Mouse (Mus musculus) 3134 (cell line): ENCODE measurements around the gene Tmf1.
A peak's percentile ranks its signal among the peaks of the same experiment; 100 is the strongest.

Experiments
- DNase-seq: peaks from one replicate; pipeline ENCODE4 v3.0.0-alpha.2; 2011; ENCODE audit warnings: low spot score; ENCODE audit not compliant: insufficient read length; ENCODE audit errors: extremely low read depth

The Tmf1 gene

DNA sequence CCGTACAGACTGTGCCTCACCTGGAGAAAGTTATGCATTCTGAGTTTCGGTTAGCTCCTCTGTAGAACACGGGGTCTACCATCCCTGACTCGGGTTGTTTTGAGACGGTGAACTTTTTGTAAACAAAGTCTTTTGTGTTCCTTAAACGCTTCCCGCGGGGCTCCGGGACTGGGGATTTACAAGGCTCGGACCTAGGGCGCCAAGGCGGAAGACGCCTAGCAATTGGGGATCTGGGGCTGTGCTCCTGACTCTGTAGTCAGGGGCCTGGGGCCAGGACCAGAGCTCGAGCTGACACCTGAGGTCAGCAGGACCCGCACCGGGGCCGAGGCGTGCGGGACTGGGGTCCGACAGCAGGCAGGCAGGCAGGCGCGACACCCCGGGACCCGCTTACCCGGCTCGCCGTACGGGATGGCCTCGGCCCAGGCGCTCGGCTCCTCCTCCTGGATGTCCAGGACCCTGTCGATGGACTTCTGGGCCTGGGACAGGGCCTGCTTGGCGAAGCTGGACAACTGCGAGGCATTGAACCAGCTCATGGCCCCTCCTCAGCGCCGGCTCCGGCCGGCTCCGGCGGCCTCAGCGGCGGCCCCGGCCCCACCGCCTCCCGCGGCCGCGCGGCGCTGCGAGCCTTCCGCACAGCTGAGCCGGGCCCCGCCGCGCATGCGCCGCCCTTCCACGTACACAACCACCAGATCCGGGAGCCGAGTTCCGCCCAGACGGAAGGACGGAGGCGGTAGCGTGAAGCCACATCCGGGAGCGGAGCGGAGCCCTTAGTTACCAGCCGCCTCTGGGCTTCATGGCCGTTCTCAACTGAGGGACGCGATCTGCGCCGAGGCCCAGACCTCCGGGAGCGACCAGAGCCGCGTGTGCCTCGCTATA is at the start of gene Tmf1:
Gene Tmf1, minus strand, starts transcription at position 632 of the 876 bp plus-strand sequence.
- DNase-seq = peak; percentile 91

DNA sequence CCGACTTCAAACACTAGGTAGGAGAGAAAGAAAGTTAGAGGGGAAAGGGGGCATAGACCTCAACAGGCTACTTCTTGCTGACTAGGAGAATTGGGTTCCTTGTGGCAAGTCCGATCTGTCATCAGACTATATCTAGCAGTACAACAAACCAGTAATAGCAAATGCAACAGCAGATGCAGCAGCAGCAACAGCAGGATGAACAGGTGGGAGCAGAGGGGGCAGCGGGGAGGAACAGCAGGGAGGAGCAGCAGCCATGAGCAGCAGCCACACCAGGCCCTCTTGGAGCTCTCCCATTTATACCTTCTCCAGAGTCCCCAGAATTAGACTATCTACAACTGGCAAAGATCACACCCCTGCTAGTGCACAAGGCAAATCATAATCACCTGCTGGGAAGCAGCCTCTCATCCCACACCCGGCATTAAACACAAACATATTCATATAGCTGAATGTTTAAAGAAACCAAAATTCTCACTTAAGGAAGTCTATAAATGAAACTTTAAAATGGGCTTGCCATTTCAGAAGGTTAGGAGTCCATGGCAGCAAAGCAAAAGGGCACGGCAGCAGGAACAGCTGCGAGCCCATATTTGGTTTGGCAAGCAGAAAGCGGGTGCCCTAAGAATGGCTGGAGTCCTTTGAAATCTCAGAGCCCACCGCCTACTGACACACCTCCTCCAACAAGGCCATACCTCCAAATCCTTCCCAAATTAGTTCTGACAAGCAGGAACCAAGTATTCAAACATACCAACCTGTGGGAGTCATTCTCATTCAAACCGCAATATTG is 48.3 kb upstream of the Tmf1 start:
- DNase-seq = no peak

DNA sequence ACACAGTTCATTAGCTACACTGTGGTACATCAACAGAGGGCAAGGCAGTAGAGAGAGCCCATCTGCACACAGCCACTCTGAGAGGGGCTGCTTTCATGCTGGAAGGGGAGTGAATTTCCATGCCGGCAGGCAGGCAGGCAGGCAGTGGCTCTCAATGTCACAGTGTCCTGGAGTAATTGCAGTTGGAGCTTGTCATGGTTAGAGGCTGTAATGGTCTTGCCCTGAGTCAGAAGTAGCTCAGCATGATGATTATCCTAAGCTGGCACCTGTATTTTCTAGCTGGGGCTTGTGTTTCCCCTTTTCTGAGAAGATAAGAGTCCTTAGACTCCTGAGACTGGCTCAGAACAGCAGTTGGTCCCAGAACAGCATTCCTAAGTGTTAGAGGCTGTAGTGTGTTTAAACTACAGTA is 47.2 kb upstream of the Tmf1 start:
- no peak for DNase-seq

DNA sequence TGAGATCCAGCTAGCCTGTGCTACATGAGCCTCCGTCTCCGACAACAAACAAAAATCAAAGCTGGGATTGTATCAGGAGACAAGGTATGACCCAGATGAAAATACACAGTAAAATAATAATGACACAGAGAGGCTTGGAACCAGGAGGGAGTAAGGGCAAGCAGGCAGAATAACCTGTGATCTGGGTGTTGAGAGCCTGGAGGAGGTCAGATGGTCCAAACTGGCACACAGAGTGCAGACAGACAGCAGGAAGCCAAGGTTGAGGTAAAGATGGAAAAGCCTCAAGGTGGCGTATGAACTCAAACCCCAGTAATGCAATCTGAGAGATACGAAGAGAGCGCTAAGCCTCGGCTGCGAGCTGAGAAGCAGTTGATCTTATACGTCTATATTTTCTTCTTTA is 45.6 kb upstream of the Tmf1 start:
- no peak for DNase-seq

DNA sequence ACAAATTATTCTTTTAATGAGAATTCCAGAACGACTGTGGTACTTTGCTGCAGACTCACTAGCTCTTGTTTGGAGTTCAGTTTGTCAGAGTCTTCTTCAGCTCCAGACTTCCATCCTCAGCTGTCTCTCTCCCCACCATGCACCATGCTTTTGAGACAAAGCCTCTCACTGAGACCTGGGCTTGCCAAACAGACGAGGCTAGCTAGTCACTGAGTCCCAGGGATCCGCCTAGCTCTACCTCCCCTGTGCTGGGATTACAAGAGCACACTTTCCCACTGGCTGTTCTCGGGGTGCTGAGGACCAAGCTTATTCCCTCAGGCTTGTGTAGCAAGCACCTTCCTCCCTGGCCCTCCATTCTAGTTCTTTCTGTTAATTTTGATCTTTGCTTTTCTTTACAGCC is 44.6 kb upstream of the Tmf1 start:
- no peak for DNase-seq

DNA sequence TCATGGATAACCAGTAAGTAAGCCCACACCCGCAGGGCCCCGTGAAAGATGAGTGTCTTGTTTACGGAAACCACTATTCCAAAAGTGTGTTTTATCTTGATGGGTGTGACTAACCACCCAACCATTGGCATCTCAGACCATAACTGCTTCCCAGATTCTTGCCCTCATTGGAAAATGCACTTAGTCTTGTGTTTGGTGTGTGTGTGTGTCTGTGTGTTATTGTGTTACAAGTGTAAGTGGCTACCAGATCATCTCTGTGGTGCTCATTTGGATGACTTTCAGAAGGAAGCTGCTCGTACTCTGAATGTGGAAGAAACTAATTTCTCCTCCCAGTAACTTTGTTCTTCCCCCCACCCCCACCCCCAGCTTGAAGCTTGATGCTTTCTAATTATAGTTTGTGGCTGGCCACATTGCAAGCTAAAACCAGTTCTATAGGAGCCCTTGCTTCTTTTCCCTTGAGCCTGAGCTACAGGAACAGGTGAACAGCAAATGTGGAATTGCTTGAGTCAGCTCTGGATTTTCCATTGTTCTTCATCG is 44.1 kb upstream of the Tmf1 start:
- DNase-seq = peak; percentile 59

DNA sequence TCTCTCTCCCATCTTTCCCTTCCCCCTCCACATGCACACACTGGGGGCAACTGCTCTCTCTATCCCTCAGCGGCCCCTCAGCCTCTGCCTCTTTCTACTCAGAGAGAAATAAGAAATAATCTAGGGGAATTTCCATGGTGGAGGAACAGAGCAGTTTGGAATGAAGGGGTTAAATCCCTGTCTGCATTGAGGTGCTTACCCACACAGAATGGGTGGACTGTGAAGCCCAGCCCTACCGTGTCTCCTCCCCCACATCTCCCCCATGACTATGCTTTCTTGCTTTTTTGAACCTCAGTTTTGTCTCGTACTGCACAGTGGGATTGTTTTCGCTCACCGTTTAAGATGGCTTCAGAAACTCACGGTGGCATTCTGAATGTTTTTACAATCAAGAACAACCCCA is 43.4 kb upstream of the Tmf1 start:
- peak; percentile 20 for DNase-seq

DNA sequence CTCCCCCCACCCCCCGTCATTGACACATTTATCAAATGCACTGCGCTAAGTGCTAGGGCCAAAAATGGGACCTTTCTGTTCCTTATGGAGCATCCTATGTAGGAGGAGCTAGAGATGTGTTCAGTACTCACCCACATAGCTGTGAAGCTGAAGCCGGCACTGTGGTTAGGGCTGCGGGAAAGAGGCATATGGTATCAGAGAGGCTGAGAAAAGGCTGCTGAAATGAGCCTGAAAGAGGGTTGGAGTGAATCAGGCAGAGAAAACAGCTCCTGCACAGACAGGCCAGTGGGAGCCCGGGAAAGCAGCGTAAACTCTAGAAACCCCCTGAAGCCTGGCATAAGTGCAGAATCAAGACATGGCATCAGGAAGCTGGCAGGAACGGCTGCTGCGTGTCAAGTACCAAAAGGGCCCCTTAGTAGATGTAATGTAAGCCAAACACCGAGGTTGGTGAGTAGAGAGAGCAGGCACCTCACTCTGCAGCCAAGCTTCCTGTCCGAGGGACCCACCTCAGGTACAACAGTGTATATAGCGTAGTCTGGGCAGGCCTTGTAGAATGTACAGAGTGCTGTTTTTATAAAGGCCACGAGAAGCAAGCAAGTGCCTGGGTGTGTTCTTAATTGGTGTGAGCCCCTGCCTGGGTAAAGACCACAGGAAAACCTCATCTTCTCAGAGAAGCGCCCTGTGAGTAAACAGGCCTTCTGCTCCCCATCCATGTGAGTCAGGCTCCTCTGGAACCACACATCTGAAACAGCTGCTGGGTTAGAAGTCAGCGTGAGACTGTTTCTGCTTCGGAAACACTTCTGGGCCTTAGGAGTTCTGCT is 42.5 kb upstream of the Tmf1 start:
- peak; percentile 11 for DNase-seq

DNA sequence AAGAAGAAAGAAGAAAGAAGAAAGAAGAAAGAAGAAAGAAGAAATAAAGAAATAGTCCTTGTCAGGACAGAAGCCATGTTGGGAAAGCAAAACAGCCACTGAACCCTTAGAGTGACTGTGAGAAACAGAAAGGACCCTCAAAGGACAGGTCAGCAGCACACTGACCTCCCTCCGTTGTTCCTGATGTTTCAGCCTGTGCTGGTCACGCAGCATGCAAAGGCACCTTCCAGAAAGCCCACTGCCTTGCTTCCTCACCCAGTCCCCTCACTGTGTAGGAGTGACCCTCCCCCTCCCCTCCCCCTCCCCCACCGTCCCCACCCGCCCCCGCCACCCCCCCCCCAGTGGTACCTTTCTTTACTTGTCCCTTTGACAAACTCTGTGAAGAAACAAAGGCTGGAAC is 41.8 kb upstream of the Tmf1 start:
- DNase-seq = no peak

DNA sequence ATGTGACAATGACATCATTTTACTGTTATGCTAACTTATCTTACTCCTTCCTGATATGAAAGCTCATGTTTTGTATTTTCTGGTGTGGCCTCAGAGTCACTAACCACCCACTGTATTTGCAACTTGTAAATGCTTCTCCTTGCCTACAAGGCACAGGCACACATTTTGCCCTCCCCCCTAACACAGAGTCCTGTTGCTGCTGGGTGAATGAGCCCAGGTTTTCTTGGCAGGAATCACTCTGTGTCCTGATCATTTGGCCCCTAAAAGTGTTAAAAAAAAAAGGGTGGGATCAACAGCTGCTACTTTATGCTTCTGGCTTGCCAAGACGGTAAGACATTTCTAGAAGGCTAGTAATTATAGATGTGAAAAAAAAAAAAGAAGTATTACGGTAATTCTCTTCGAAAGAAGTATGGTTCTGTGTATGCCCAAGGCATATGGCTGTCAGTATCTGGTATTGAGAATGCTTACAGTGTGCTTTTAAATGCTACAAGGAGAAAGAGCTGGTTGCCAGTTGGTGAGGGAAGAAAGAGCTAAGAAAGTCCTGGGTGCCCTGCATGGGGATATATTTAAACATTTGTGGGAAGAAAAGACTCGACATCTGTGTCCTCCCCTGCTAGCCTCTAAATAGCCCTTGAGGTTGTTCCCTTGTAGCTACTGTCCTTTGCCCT is 37.4 kb upstream of the Tmf1 start:
- DNase-seq = no peak

DNA sequence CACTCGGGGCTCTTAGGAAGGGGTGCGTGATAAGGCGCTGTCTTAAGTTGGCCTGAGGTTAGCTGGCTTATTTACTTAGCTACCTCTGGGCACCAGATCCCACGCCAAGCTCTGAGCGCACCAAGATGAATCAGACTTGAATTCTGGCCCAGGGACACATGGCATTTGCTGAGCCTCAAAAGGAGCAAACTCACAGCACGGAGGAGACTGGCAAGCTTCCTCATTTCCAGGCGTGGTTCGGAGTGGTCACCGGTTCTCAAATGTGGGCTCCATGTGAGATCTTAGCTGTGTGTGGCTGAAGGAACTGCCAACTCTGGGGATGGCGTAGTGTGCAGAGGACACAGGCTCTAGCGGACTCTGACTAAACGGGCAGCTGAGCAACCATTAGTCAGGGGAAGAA is 33.1 kb upstream of the Tmf1 start:
- peak; percentile 85 for DNase-seq

DNA sequence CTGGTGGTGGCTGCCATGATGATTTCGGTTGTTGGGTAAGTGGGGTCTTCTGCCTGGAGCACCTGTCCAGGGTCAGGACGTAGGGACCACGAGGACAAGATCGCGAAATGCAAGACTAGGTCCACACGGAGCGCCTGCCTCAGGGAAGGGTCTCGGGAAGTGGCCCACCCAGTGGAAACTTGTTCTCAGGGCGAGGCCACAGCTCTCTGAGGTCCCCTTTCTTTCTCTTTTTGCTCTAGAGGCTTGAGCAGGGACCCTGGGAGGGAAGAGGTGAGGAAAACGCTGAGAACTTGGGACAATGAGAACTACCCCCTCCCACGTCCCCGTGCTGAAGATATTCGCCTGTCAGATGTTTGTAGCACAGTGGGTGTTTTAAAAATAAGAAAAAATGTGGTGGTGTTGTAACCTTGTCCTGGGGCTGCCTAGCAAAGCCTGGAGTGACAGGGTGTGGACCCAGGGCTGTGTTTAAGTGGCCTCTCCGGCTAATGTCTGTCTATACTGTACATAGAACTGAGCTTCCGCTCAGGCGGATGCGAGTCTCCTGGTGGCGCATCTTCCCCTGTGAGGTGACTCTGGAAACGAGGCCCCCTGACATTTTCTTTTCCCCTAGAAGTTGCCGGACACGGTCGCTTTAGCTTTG is 32.2 kb upstream of the Tmf1 start:
- peak; percentile 36 for DNase-seq

DNA sequence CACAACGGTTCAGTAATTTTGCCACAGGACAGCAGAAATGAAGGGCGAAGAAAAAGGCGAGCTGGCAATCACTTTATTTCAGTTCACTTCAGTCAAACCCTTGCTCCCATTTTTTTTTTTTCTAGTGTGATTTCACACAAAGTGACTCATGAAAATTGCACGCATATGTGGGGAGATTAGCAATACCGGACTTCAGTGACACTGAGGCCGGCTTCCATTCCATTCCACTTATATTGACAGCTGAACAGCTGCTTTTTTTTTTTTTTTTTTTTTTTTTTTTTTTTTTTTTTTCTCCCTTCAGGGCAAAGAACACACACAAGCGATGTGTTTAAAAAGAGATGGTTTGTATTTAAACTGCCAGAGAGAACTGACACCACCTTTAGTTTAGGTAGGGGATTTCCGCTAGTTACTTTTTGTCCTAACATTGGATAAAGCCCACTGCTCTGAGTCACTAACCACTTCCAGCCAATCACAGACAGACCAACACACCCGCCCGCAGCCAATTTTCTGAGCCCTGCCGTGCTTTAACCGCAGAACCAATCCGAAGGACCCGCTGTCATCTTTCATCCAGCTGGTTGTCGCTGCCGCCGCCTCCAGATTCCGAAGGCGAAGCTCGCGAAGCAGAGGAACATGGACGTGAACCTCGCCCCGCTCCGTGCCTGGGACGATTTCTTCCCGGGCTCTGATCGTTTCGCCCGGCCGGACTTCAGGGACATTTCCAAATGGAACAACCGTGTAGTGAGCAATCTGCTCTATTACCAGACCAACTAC is 31.5 kb upstream of the Tmf1 start, which contains the start of gene Arl6ip5:
Gene Arl6ip5, plus strand, starts transcription at position 499 of the 771 bp plus-strand sequence.
- peak; percentile 86 for DNase-seq

DNA sequence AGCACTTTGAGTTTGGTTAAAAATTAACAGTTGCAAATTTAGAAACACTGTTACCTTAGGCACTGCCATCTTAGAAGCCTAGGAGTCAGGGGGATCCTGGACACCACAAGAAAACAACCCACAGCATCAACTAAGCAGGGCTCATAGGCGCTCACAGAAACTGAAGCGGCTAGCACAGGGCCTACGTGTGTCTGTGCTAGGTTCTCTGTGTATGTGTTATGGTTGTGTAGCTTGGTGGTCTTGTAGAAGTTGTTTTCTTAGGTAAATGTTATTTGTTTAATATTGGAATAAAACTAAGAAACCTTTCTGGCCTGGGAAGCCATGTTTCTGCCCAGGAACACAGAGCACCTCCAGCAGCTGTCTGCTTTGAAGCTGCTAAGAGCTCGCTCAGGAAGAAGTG is 30.8 kb upstream of the Tmf1 start:
- peak; percentile 46 for DNase-seq

DNA sequence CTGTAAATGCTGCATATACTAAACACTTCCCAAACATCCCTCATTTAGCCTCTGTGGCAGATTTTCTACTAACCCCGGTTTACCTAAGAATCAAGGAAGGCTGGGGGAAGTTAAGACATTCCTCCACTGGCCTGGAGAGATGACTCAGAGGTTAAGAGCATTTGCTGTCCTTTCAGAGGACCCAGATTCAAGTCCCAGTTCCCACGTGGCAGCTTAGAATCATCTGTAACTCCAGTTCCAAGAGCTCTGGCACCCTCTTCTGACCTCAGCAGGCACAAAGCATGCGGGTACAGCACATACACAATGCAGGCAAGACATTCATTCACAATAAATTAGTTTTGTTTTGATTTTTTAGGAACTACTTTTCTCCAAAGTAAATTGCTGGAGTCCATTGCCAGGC is 30.3 kb upstream of the Tmf1 start:
- peak; percentile 55 for DNase-seq

DNA sequence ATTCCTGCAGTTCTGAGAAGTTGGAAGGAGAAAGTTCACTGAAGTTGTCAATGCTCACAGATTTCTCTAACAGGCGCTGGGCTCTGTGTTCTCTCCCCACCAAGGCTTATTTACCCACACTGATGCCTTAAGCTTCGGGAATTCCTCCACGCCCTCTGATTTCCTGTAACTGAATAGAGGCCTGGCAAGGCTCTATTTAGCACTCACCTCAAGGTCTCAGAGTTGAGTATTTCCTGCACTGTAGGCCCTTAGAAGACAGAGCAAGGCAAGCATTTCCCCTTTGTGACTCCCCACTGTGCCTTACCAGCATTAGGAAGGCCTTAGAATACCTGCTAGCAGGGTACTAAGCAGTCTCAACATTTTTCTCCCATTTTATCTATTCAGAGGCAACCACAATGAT is 29.5 kb upstream of the Tmf1 start:
- no peak for DNase-seq

DNA sequence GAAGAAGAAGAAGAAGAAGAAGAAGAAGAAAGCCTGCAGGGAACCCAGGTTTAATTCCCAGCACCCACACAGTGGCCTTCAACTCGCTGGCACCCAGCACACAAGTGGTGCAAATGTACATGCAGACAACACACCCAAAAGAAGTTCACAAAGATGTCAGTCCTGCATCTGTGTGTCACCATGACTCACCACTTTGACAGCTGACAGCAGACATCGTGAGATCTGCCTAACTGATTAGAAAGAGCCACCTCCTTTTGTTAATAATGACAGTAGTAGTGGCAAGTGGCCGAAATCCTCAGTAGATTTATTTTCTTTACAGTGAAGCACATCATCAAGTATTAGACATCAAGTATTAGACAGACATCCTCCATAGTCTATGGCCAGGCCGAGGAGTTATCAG is 28.2 kb upstream of the Tmf1 start:
- DNase-seq = peak; percentile 21

DNA sequence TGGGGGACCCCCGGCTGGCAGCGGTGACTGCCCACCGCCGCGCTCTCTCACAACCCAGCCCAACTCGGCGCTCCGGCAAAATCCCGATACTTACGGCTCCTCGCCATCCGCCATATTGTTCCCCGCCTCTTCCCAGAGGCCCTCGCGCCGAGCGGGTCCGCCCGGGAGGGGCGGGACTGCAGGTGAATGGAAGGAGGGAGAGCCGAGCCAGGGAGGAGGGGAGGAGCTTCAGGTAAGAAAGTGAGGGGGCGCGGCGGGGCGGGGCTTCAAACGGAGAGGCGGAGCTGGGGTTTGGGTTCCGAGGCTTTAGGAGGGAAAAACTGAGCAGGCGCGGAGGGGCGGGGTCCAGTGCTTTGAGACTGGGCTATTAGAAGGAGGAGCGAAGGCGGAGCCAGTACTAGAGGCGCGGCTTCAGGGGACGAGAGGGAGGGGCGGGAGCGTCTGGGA is 26.5 kb upstream of the Tmf1 start, which contains the start of gene Uba3:
Gene Uba3, minus strand, starts transcription at position 209 of the 447 bp plus-strand sequence.
- peak; percentile 99 for DNase-seq

DNA sequence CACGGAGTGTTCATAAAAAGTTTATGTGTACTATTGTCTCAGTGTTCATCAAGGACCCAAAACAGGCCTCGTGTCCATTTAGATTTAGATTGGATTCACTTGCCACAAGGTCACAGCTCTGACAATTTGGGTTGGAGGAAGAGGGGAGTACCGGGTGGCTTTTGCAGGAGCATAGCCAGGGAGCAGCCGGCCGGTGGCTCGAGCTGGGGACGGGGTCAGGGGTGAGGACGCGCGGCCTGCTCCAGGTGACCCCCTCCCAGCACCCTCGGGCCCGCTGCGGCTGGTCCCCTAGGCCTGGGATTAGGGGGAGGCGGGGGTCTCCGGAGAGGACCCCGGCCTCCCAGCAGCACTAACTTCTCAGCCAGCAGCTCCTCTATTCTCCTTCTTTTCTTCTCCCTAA is 26.0 kb upstream of the Tmf1 start:
- DNase-seq = no peak
